20 mouse cellular contexts compared by ENCODE assay signal in the genomic region with DNA sequence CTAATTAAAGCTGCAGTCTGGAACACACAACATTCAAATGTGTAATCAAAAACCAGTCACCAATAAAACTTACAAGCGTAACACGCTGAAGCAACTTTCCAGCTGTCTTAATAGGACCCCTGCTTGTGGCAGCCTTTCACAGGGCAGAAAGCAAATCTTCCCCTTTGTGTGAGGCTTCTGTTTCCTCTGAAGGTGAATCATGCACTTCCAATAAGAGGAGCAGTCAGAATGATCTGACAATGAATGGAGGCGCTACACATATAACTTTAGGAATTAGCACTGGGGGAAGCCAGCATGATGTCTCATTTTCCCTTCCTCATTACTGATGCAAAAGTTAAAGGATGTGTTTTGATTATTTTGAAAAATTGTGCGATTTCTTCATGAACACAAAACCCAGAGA. TPM values are rescaled to one million over a fixed set of nuclear protein-coding genes. Genes with fewer than 3 reads are reported as not detected.
A peak's percentile ranks its signal among the peaks of the same experiment; 100 is the strongest.
DNase-seq lines count a peak whose midpoint lies in the region; ATAC-seq lines count a peak whose summit lies in the region.
"Had no signal": no experiment of that assay in that cellular context is flagged by ENCODE, and none has a peak within 500 bp of the region (broad histone marks: within the 10 kb centered on the region; RNA-seq: fewer than 3 reads in every experiment).

No protein-coding gene starts in this region.

- DNase-seq in forebrain, embryonic 14.5 days (ENCODE audit: low spot score): peak; percentile 16
- no peak for DNase-seq in forebrain, embryonic 11.5 days (ENCODE audit: low spot score)
- no peak for DNase-seq in kidney, postnatal 14 days
- no peak for DNase-seq in midbrain, embryonic 14.5 days
- no peak for DNase-seq in midbrain, embryonic 10.5 days (ENCODE audit: low spot score)
- DNase-seq: adrenal gland, postnatal 14 days; cerebellum, adult 2 months; cerebellum, postnatal 10 days; gastrocnemius, postnatal 14 days; heart, adult 2 months; heart, postnatal 14 days had no signal

- H3K27ac ChIP-seq in forebrain, embryonic 14.5 days (ENCODE audit: low read depth, low read length): peak overlapping the region; percentile 40; the same call in 1 of the 2 replicates
- H3K27ac ChIP-seq in forebrain, embryonic 11.5 days (ENCODE audit: low read depth, low read length): no peak overlapping the region
- H3K27ac ChIP-seq in kidney, embryonic 15.5 days: no peak overlapping the region
- peak overlapping the region; percentile 38; the same call in 1 of the 2 replicates for H3K27ac ChIP-seq in midbrain, embryonic 14.5 days (replicated peaks; ENCODE audit: low read depth, low read length)
- H3K27ac ChIP-seq in midbrain, embryonic 10.5 days (replicated peaks): no peak overlapping the region
- H3K27ac ChIP-seq in intestine, embryonic 15.5 days: no peak overlapping the region
- H3K27ac ChIP-seq: embryonic facial prominence, embryonic 10.5 days; heart, adult 2 months; heart, embryonic 15.5 days had no signal

- H3K4me1 ChIP-seq in forebrain, embryonic 14.5 days (ENCODE audit: control insufficient read depth, insufficient read depth, low read length): peaks cover 57% of the 10 kb centered on the region
- peaks cover 28% of the 10 kb centered on the region for H3K4me1 ChIP-seq in forebrain, embryonic 11.5 days (replicated peaks; ENCODE audit: control insufficient read depth, insufficient read depth, low read length)
- H3K4me1 ChIP-seq in kidney, embryonic 15.5 days: peaks cover 3% of the 10 kb centered on the region; the same call in 1 of the 2 replicates
- H3K4me1 ChIP-seq in midbrain, embryonic 14.5 days (ENCODE audit: control insufficient read depth, insufficient read depth, low read length): peaks cover 58% of the 10 kb centered on the region
- H3K4me1 ChIP-seq in midbrain, embryonic 10.5 days: peaks cover 65% of the 10 kb centered on the region
- no peaks in the 10 kb centered on the region for H3K4me1 ChIP-seq in intestine, embryonic 15.5 days (replicated peaks)

- ATAC-seq in forebrain, embryonic 14.5 days: no peak
- ATAC-seq in forebrain, embryonic 11.5 days (replicated peaks; ENCODE audit: low FRiP score): no peak
- ATAC-seq in kidney, embryonic 15.5 days (replicated peaks; ENCODE audit: low FRiP score): 0 out of 2 replicates have a peak, but pooled peaks have one; percentile 12
- no peak for ATAC-seq in midbrain, embryonic 14.5 days (ENCODE audit: low FRiP score, low TSS enrichment)
- ATAC-seq in intestine, embryonic 15.5 days: no peak
- ATAC-seq: intestine, embryonic 16.5 days had no signal

- no peak overlapping the region for H3K9ac ChIP-seq in forebrain, embryonic 14.5 days (ENCODE audit: low read length)
- H3K9ac ChIP-seq in forebrain, embryonic 11.5 days (ENCODE audit: low read length): no peak overlapping the region
- no peak overlapping the region for H3K9ac ChIP-seq in kidney, embryonic 15.5 days
- H3K9ac ChIP-seq in midbrain, embryonic 14.5 days (replicated peaks; ENCODE audit: low read length): no peak overlapping the region
- no peak overlapping the region for H3K9ac ChIP-seq in intestine, embryonic 15.5 days
- H3K9ac ChIP-seq: heart, embryonic 15.5 days; hindbrain, embryonic 12.5 days had no signal

- no peaks in the 10 kb centered on the region for H3K9me3 ChIP-seq in forebrain, embryonic 14.5 days (replicated peaks; ENCODE audit: control insufficient read depth, low read length)
- no peaks in the 10 kb centered on the region for H3K9me3 ChIP-seq in forebrain, embryonic 11.5 days (ENCODE audit: control insufficient read depth, low read length)
- H3K9me3 ChIP-seq in kidney, embryonic 15.5 days (replicated peaks): no peaks in the 10 kb centered on the region
- H3K9me3 ChIP-seq in midbrain, embryonic 14.5 days (ENCODE audit: control insufficient read depth, low read length): no peaks in the 10 kb centered on the region
- H3K9me3 ChIP-seq in midbrain, embryonic 10.5 days (replicated peaks): no peaks in the 10 kb centered on the region
- no peaks in the 10 kb centered on the region for H3K9me3 ChIP-seq in intestine, embryonic 15.5 days
- H3K9me3 ChIP-seq: embryonic facial prominence, embryonic 10.5 days; heart, embryonic 15.5 days; hindbrain, embryonic 12.5 days had no signal

- no peak overlapping the region for H3K4me3 ChIP-seq in forebrain, embryonic 14.5 days (ENCODE audit: low read depth, low read length)
- H3K4me3 ChIP-seq in forebrain, embryonic 11.5 days (ENCODE audit: low read depth, low read length): no peak overlapping the region
- no peak overlapping the region for H3K4me3 ChIP-seq in kidney, embryonic 15.5 days (replicated peaks)
- no peak overlapping the region for H3K4me3 ChIP-seq in midbrain, embryonic 14.5 days (replicated peaks; ENCODE audit: low read depth, low read length)
- no peak overlapping the region for H3K4me3 ChIP-seq in midbrain, embryonic 10.5 days
- no peak overlapping the region for H3K4me3 ChIP-seq in intestine, embryonic 15.5 days (replicated peaks)
- H3K4me3 ChIP-seq: embryonic facial prominence, embryonic 10.5 days; heart, adult 2 months; heart, embryonic 15.5 days; hindbrain, embryonic 12.5 days had no signal

- H3K4me2 ChIP-seq in forebrain, embryonic 14.5 days (ENCODE audit: low read length): no peak overlapping the region
- no peak overlapping the region for H3K4me2 ChIP-seq in forebrain, embryonic 11.5 days (ENCODE audit: low read depth, low read length, severe bottlenecking)
- no peak overlapping the region for H3K4me2 ChIP-seq in kidney, embryonic 15.5 days
- no peak overlapping the region for H3K4me2 ChIP-seq in midbrain, embryonic 14.5 days (ENCODE audit: low read length)
- H3K4me2 ChIP-seq in intestine, embryonic 15.5 days (replicated peaks): no peak overlapping the region
- H3K4me2 ChIP-seq: heart, embryonic 11.5 days; heart, embryonic 15.5 days; hindbrain, embryonic 12.5 days had no signal

- no peaks in the 10 kb centered on the region for H3K27me3 ChIP-seq in forebrain, embryonic 14.5 days (replicated peaks; ENCODE audit: control insufficient read depth, insufficient read depth, low read length)
- no peaks in the 10 kb centered on the region for H3K27me3 ChIP-seq in forebrain, embryonic 11.5 days (ENCODE audit: control insufficient read depth, insufficient read depth, low read length)
- no peaks in the 10 kb centered on the region for H3K27me3 ChIP-seq in kidney, embryonic 15.5 days
- H3K27me3 ChIP-seq in midbrain, embryonic 14.5 days (ENCODE audit: control insufficient read depth, insufficient read depth, low read length): no peaks in the 10 kb centered on the region; the same call in 1 of the 2 replicates
- H3K27me3 ChIP-seq in midbrain, embryonic 10.5 days (ENCODE audit: low read depth, poor library complexity, severe bottlenecking): peaks cover 84% of the 10 kb centered on the region
- H3K27me3 ChIP-seq in intestine, embryonic 15.5 days (replicated peaks): no peaks in the 10 kb centered on the region
- H3K27me3 ChIP-seq: heart, embryonic 15.5 days had no signal

- H3K36me3 ChIP-seq in forebrain, embryonic 14.5 days (ENCODE audit: control insufficient read depth, insufficient read depth, low read length): no peaks in the 10 kb centered on the region
- H3K36me3 ChIP-seq in forebrain, embryonic 11.5 days (ENCODE audit: control insufficient read depth, insufficient read depth, low read length): no peaks in the 10 kb centered on the region
- H3K36me3 ChIP-seq in kidney, embryonic 15.5 days: no peaks in the 10 kb centered on the region
- H3K36me3 ChIP-seq in midbrain, embryonic 14.5 days (ENCODE audit: control insufficient read depth, insufficient read depth, low read length): no peaks in the 10 kb centered on the region
- H3K36me3 ChIP-seq in midbrain, embryonic 10.5 days: no peaks in the 10 kb centered on the region
- no peaks in the 10 kb centered on the region for H3K36me3 ChIP-seq in intestine, embryonic 15.5 days
- H3K36me3 ChIP-seq: embryonic facial prominence, embryonic 10.5 days; heart, embryonic 15.5 days; hindbrain, embryonic 12.5 days had no signal

- WGBS in forebrain, embryonic 14.5 days: 30% methylated on average over 4 of the region's 4 CpGs
- 42% methylated on average over 4 of the region's 4 CpGs for WGBS in forebrain, embryonic 11.5 days
- WGBS in kidney, embryonic 15.5 days: 61% methylated on average over 4 of the region's 4 CpGs
- 40% methylated on average over 4 of the region's 4 CpGs for WGBS in midbrain, embryonic 14.5 days
- WGBS in midbrain, embryonic 10.5 days: 53% methylated on average over 4 of the region's 4 CpGs
- WGBS in intestine, embryonic 15.5 days: 89% methylated on average over 4 of the region's 4 CpGs

RNA-seq across cellular contexts. Expression of gene Insm1, which starts 39.4 kb away (rescaled TPM):
- 12.6 and 14.7 TPM in 2 replicates for polyA plus RNA-seq in forebrain, embryonic 14.5 days (2014; fragmentation: Nextera tagmentation; extraction: Ambion mirVana)
- polyA plus RNA-seq in forebrain, embryonic 11.5 days (2014; fragmentation: Nextera tagmentation; extraction: Ambion mirVana): 5.0 and 8.7 TPM in 2 replicates
- polyA plus RNA-seq in kidney, embryonic 15.5 days (2015; fragmentation: Nextera tagmentation; extraction: Ambion mirVana): 0.05 and 0.16 TPM in 2 replicates
- 5.8 and 7.6 TPM in 2 replicates for polyA plus RNA-seq in midbrain, embryonic 14.5 days (2014; fragmentation: Nextera tagmentation; extraction: Ambion mirVana)
- 3.0 and 4.7 TPM in 2 replicates for polyA plus RNA-seq in midbrain, embryonic 10.5 days (2016; fragmentation: Nextera tagmentation; extraction: Ambion mirVana)
- 1.1 TPM in 2 replicates for polyA plus RNA-seq in intestine, embryonic 15.5 days (2015; fragmentation: Nextera tagmentation; extraction: Ambion mirVana)
- polyA plus RNA-seq: C2C12; gonadal fat pad, adult 2 months; heart, adult 2 months; heart, embryonic 11.5 days; heart, embryonic 15.5 days had no signal

Comparison
In these comparisons a context has a peak if more than half of its experiments do, and no peak if none do; other contexts are left out.
1. H3K27ac ChIP-seq: peak in forebrain, embryonic 14.5 days (single experiment) and midbrain, embryonic 14.5 days (single experiment); none in forebrain, embryonic 11.5 days (single experiment), kidney, embryonic 15.5 days (single experiment), midbrain, embryonic 10.5 days (single experiment) and intestine, embryonic 15.5 days (single experiment).